Mouse (Mus musculus): Measurements from ENCODE around the gene Gm29276.
"Not testable (repeated sequence)": the region's sequence is repeated elsewhere in the genome, so short reads cannot be mapped to it uniquely, and the experiment has no call there.

Gm29276 gene

DNA sequence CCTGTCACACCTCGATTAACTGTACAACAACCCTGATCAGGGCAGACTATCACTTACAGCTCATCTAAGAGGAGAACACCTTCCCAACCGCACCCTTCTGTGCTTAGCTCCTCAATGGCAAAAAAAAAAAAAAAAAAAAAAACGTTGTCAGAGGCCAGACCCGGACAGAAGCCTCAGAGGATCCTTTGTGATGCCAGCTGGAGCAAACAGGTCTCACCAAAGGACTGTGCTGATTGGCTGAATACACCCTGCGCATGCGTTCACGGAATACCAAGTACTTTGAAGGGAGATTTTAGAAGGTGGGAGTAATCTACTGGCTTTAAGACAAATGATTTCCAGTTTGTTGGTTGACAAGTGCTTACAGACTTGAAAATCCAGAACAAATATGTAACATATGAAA is at the start of gene Gm29276:
Gm29276 (minus strand) TSS at position 101 of the 400 bp plus-strand sequence.
- not testable (repeated sequence) for DNase-seq (ENCODE audit: low spot score)

Data from urinary bladder, postnatal 10 days (tissue).